Mouse (Mus musculus): ENCODE data around the gene Hcst. TPM values are rescaled to one million over a fixed set of nuclear protein-coding genes. Genes with fewer than 3 reads are reported as not detected.

Hcst gene
- 100 to 1,000 TPM; 116 to 124 TPM for total RNA-seq (2023)

GRCm38 (mm10) chr7:30419561-30420499, at the start of gene Hcst:
Hcst (minus strand) TSS chr7:30419854.

DNA sequence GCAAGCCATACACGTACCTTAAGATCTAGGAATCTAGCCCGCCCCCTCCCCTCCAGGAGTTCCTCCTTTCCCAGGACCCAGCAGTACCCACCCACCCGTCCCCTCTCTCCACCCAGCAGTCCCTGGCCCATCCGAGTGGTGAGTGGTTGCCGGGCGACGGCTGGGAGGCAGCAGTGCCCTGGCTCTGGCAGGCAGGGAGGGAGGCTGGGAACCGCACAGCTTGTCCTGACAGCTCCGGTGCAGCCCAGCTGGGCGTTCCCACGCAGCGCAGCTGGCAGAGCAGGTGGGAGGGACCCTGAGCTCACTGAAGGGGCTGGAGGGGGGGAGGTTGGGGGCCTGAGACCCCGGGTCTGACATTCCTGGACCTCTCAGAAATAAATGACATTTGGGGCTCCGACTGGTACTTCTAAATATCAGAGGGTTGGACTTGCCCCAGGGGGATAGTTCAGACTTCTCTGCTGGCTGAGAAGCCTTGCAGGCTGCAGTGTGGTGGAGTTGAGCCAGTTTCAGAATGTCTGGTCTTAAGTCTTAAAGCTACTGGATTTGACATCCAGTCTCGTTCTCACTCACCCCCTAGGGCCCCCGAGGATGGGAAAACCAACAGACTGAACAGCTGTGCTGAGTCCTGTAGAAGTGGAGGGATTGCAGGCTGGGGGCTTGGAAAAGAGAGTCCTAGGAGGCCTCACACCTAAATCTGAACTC, 38.1 kb upstream of the Hcst start, which contains the start of the genes Kirrel2 and Nphs1:
Gene Kirrel2 (minus strand): TSS at position 62 of the 702 bp plus-strand sequence.
Gene Nphs1 (plus strand): TSS at position 687 of the 702 bp plus-strand sequence.

DNA sequence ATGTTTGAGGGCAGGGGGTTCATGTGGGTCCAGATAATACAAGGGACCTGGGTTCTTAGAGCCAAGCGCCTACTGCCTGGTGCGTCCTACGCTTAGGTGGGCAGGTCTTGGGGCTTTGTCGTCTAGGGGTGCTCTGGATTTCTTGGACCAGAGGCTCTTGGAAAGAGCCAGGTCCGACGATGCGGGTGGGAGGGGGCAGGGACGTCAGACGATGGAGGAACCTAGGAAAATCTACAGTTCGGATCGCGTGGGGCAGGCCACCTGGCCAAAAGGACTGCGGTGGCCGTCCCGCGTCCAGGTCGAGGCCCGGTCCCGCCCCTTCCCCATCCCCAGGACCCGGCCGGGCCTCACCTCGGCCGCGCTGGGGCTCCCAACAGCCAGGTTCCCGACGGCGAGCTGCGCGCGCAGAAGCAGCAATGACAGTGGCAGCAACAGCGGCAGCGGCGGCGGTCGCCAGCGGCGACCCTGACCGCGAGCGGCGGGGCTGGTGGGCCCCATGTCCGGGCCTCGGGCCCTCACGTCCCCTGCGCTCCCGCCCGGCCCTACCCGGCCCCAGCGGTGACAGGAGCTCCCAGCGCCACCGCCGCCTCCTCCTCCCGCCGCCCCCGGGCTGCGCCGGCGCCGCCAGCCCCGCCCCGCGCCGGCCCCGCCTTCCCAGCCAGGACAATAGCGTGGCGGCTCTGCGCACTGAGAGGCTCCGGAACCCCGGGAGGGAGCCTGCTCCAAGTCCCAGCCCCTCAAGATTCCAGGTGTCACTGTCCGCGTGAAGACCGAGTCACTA, 25.5 kb upstream of the Hcst start, which contains the start of gene Aplp1:
Gene Aplp1 (minus strand): TSS at position 565 of the 781 bp plus-strand sequence.

DNA sequence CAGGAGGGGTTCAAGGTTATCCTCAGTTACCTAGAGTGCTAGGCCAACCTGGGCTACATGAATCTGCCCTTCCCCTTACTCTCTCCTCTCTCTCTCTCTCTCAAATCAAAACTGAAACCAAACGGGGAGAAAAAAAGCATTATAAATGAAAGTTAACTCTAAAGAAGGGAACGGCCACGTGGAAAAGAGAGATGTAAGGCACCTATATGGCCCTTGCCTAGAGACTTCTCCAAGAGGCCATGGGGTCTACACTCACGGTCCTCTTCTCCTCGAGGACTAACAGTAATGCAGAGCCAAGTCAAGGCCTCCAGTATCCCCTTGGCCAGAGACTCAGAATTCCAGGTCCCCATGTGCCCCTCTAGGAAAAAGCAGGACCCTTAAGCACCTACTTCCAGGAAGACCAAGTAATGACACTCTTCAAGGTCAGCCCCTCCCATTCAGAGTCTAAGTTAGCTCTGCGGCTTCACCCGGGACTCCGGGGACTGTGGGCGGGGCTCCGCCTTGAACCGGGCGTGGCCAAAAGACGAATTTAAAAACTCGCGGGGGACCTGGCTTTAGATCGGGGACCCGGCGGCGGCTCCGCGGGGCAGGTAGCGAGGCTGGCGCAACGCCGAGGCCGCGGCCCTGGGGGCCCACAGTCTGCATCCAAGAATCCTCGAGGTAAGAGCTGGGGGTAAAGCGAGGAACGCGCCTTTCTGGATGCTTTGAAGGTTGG, 1.7 kb upstream of the Hcst start, which contains the start of gene Nfkbid:
Gene Nfkbid (plus strand): TSS at position 558 of the 715 bp plus-strand sequence.

GRCm38 (mm10) chr7:30413596-30413995, 6.1 kb downstream of the Hcst start, which contains the start of gene Tyrobp:
Tyrobp (plus strand) TSS chr7:30413760.

Other genes starting within 250 kb of the Hcst start
- 1 to 10 TPM in 1 of 2 experiments, not detected in 1; 1.4 TPM for gene Cox7a1, start 235.7 kb downstream of the Hcst start, total RNA-seq (2023)
- gene Capns1, start 221.0 kb downstream of the Hcst start, total RNA-seq (2023), result 100 to 1,000 TPM; 216 to 218 TPM
- gene Polr2i, start 187.9 kb downstream of the Hcst start, total RNA-seq (2023), result 10 to 100 TPM; 29.7 to 30.5 TPM
- 10 to 100 TPM; 47.2 to 53.8 TPM for gene Tbcb, start 187.6 kb downstream of the Hcst start, total RNA-seq (2023)
- not detected for gene Ovol3, start 184.1 kb downstream of the Hcst start, total RNA-seq (2023)
- 1 to 10 TPM; 1.0 to 1.1 TPM for gene Thap8, start 139.8 kb downstream of the Hcst start, total RNA-seq (2023)
- 10 to 100 TPM; 15.1 to 21.7 TPM for gene Wdr62, start 139.4 kb downstream of the Hcst start, total RNA-seq (2023)
- gene Clip3, start 128.1 kb downstream of the Hcst start, total RNA-seq (2023), result not detected
- gene Alkbh6, start 111.1 kb downstream of the Hcst start, total RNA-seq (2023), result 10 to 100 TPM; 11.1 to 13.8 TPM
- under 1 TPM in 1 of 2 experiments, not detected in 1; 0.77 TPM for gene Syne4, start 105.0 kb downstream of the Hcst start, total RNA-seq (2023)
- gene E130208F15Rik, start 98.1 kb downstream of the Hcst start, total RNA-seq (2023), result under 1 TPM; 0.31 to 0.33 TPM
- 1 to 10 TPM; 2.0 to 3.4 TPM for gene Sdhaf1, start 96.0 kb downstream of the Hcst start, total RNA-seq (2023)
- not detected for gene Lrfn3, start 57.1 kb downstream of the Hcst start, total RNA-seq (2023)
- 1,000 to 10,000 TPM; 1,969 to 2,032 TPM for gene Tyrobp, start 6.1 kb downstream of the Hcst start, total RNA-seq (2023)
- gene Nfkbid, start 1.9 kb upstream of the Hcst start, total RNA-seq (2023), result 10 to 100 TPM; 61.7 to 67.0 TPM
- gene Aplp1, start 25.7 kb upstream of the Hcst start, total RNA-seq (2023), result under 1 TPM in 1 of 2 experiments, not detected in 1; 0.35 TPM
- gene Kirrel2, start 37.8 kb upstream of the Hcst start, total RNA-seq (2023), result not detected
- gene Nphs1, start 38.5 kb upstream of the Hcst start, total RNA-seq (2023), result not detected
- gene Prodh2, start 73.8 kb upstream of the Hcst start, total RNA-seq (2023), result not detected
- 10 to 100 TPM; 17.6 to 19.1 TPM for gene Arhgap33, start 115.2 kb upstream of the Hcst start, total RNA-seq (2023)
- 1 to 10 TPM; 5.0 to 5.5 TPM for gene Hspb6, start 132.3 kb upstream of the Hcst start, total RNA-seq (2023)
- 1 to 10 TPM; 4.4 to 5.1 TPM for gene Proser3, start 132.4 kb upstream of the Hcst start, total RNA-seq (2023)
- gene Lin37, start 140.0 kb upstream of the Hcst start, total RNA-seq (2023), result 10 to 100 TPM; 24.1 to 36.0 TPM
- gene U2af1l4, start 143.4 kb upstream of the Hcst start, total RNA-seq (2023), result 10 to 100 TPM; 36.6 to 41.9 TPM
- 1 to 10 TPM; 4.6 to 5.6 TPM for gene Gm49396, start 143.5 kb upstream of the Hcst start, total RNA-seq (2023)
- gene Psenen, start 143.8 kb upstream of the Hcst start, total RNA-seq (2023), result 100 to 1,000 TPM; 117 to 126 TPM
- gene Igflr1, start 145.6 kb upstream of the Hcst start, total RNA-seq (2023), result 1 to 10 TPM; 2.3 to 4.4 TPM
- 10 to 100 TPM; 51.8 to 52.4 TPM for gene Kmt2b, start 168.9 kb upstream of the Hcst start, total RNA-seq (2023)
- under 1 TPM in 1 of 2 experiments, not detected in 1; 0.44 TPM for gene Zbtb32, start 179.1 kb upstream of the Hcst start, total RNA-seq (2023)
- under 1 TPM in 1 of 2 experiments, not detected in 1; 0.29 TPM for gene Upk1a, start 193.0 kb upstream of the Hcst start, total RNA-seq (2023)
- gene Cox6b1, start 206.3 kb upstream of the Hcst start, total RNA-seq (2023), result 100 to 1,000 TPM; 236 to 278 TPM
- gene Etv2, start 216.0 kb upstream of the Hcst start, total RNA-seq (2023), result not detected
- 10 to 100 TPM; 73.6 to 73.7 TPM for gene Rbm42, start 230.5 kb upstream of the Hcst start, total RNA-seq (2023)
- gene Haus5, start 245.1 kb upstream of the Hcst start, total RNA-seq (2023), result 10 to 100 TPM; 19.2 to 25.8 TPM